Mouse (Mus musculus) megakaryocyte-erythroid progenitor cell, adult 5-6 weeks (primary cell): Measurements from ENCODE around the gene Akap5. TPM values are rescaled to one million over a fixed set of nuclear protein-coding genes. Genes with fewer than 3 reads are reported as not detected.

Source experiments
- ATAC-seq: replicated peaks from 2 replicates; pipeline ENCODE4 v1.8.0; 2016; ENCODE audit warnings: mild to moderate bottlenecking, inconsistent platforms; ENCODE audit not compliant: severe bottlenecking, poor library complexity, low FRiP score, low TSS enrichment
- total RNA-seq, 2 experiments: library from RNA; stranded (forward) in 1 of 2; stranded (reverse) in 1 of 2; fragments of 200-1000, 215-1000 nt in 1 of 2; fragments of >200 nt in 1 of 2; fragmentation: Nextera tagmentation in 1 of 2; gene quantifications; 2 replicates each; pipeline ENCODE4 v1.2.3; 2014 to 2017

Gene Akap5
- total RNA-seq (2014; fragmentation: Nextera tagmentation) (1.2 and 2.6 TPM in 2 replicates), total RNA-seq (2017) (2.1 and 4.8 TPM in 2 replicates)

GRCm38 (mm10) chr12:76324679-76325431, at the start of gene Akap5:
Gene Akap5 (plus strand): TSS chr12:76324891.
- ATAC-seq: peak; percentile 22

- no peak for ATAC-seq
Measured at GRCm38 (mm10) chr12:76278209-76278608, 46.5 kb upstream of the Akap5 start.

DNA sequence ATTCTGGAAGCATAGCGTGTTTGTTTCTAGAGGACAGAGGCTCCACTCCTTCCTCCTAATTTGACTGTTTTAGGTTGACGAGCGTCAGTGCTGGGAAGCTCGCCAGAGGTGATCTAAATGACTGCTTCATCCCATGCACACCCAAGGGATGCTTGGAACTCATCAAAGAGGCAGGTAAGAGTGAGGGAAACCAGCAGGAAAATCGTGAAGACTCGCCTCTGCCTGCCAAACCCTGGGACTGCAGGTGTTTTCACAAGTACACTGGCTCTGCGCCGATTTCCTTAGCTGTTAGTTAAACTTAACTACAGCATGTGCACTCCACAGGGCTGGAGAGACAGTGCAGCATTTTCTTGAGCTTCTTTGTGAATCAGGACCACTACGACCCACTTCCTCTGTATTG, 44.1 kb upstream of the Akap5 start:
- no peak for ATAC-seq

DNA sequence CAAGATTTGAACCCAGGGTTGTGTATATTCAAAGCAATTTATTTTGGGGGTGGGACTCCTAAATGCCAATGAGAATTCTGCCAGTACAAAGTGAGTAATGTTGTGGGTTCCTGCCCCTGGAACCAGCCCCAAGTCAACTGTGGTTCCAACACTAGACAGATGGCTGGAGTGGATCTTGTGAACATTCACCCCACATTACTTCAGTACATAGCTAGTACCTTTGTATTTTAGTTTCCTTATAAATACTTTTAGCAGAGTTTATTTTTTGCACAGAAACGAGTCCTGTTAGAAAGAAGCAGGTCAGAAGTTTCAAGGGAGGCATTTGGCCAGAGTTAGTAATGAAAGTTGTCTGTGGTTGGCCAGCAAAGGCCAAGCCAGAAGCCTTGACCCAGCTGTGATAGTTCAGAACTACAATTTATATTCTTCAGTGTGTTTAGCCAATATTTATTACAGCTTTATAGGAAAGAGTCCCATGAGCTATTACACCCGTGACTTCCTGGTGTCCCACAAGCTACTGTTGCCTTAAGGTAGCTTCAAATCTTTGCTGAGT, 43.5 kb upstream of the Akap5 start:
- ATAC-seq: no peak

DNA sequence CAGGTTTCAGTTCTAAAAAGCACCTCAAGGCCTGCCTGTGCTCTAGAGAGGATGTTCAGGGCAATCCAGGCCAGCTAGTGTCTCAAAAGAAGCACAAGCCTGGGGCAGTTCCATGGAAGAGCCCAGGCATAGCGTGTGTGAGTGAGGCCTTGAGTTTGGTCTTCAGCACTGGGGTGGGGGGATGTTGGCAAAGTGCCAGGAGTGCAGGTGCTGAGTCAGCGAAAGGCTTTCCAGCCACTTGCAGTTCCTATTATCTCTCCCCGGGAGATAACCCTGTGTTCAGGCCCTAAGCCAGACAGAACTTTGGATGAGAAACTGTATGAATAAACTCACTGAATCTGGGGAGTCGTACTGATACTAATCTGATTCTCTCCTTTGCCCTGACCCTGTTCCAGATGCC, 42.6 kb upstream of the Akap5 start:
- peak; percentile 40; the same call in 1 of the 2 replicates for ATAC-seq

- ATAC-seq: no peak
Measured at GRCm38 (mm10) chr12:76282532-76283173, 42.0 kb upstream of the Akap5 start.

DNA sequence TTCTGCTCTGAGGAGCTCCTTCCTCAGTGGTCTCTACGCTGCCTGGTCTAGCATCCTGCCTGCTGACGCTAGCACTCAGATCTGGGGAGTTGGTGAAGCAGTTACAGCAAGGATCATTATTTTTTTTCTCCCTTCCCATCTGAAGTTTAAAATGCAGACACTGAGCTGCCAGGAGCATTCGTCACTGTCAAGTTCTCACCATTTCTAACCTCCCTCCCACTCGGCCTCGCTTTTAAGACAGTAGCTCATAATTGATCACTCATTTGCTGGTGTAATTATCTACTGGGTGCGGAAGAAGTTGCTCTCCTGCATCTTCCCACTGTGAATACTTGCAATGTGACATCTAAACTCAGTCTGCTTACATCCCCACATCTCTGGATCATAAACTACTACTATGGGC, 39.3 kb upstream of the Akap5 start:
- ATAC-seq: no peak

DNA sequence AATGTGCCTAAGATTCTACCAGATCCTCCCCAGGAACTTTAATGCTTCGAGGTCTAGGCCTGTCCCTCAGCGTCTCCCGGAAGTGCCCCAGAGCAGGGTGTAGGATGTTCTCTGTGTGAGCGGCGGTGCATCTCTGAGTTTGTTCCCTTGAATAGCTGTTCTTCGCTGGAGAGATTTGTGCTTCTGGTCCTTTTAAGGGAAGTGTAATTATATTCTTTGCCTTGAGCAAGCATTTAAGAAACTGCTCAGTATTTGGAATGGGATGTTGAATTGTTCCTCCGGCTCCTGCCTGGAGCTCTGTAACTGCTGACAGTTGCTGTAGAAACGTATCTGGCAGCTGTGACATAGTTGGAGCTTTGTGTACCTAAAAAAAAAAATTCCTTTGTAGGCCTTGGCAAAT, 36.7 kb upstream of the Akap5 start:
- no peak for ATAC-seq

GRCm38 (mm10) chr12:76288494-76288893, 36.2 kb upstream of the Akap5 start:
- ATAC-seq: no peak

GRCm38 (mm10) chr12:76289428-76289827, 35.3 kb upstream of the Akap5 start:
- ATAC-seq: no peak

DNA sequence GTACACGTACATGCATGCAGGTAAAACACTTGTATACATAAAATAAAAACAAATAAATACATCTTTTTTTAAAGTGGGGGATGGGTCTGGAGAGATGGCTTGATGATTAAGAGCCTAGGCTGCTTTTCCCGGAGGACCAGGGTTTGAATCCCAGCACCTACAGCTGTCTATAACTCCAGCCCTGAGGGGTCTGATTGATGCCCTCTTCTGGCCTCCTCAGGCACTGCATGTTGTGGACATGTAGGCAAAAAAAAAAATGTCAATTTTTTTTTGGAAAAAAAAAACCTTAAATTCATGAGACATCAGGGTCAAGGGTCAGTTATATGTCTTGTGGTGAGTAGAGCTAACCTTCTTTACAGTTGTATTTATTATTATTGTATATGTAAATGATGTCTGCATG, 34.4 kb upstream of the Akap5 start:
- ATAC-seq: 0 out of 2 replicates have a peak, but pooled peaks have one; percentile 18

DNA sequence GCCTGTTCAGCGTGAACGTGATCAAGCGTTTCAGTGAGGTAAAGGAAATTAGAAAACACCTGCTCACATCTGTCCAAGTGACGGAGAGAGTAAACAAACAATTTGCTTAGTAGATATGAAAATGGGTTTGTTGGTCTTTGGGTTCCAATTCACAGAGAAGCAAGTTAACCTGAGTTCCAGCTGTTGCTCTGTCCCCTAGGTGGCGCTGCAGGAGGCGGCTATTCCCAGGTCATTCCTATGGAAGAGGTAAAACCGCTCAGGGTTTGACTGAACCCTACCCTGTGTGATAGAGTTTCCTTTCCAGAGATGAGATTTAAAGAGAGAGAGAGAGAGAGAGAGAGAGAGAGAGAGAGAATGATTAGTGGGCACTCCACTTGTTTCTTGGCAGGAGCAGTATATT, 31.5 kb upstream of the Akap5 start:
- ATAC-seq: 0 out of 2 replicates have a peak, but pooled peaks have one; percentile 45

DNA sequence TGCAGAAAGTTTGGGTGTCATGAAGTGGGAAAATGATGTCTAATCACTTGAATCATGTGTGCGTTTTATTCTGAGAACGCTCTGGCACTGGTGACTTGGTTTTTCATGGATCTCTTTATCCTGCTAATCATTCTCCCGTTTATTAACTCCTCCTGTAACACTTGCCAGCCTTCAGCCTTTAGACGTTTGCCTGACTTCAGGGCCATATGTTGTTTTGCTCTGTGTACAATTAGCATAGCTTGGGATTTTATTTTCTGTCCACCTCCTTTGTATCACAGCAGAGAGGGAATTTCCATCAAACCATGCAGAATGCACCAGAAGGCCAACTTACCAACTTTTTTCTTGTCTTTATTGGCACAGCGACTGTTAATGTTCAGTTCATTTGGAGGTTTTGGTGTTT, 26.9 kb upstream of the Akap5 start:
- no peak for ATAC-seq

DNA sequence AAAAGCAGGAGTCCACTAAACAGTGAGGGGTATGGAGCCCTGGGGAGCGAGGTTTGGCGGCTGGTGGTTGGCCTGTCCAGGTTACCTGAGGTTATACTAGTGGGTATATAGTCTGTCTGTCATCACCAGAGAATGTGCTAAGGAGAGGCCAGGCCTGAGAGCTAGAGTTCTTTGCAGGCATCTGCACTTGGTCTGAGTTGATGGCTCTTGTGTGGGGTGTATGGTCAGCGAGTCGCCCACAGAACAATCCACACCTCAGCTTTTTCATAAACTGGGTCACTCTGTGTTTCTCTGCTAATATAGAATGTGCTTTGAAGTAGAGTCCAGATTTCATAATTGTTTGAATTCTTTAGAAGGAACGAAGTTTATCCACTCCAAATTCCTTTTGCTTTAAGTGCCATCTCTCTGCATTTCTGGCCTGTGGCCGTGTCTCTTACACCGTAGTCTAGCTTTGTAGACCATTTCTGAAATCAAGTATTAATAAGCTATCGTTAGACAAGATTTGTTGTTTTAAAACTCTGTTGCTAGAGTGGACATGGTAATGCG, 25.3 kb upstream of the Akap5 start:
- ATAC-seq: no peak

- ATAC-seq: no peak
Measured at GRCm38 (mm10) chr12:76300367-76300766, 24.3 kb upstream of the Akap5 start.

DNA sequence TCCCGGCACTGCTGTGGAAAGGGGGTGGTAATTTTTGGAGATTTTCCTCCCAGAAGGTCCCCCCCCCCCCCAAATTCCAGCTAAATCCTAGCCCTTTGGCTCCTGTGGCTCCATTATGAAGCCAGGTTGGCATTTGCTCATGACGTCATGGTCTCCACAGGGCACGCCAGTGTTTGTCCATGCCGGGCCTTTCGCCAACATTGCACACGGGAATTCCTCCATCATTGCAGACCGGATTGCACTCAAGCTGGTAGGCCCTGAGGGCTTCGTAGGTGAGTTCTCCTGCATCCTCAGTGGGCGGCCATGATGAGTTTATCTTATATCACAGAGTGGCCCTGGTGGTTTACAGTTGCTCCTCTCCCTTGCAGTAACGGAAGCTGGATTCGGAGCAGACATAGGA, 21.2 kb upstream of the Akap5 start:
- ATAC-seq: no peak

DNA sequence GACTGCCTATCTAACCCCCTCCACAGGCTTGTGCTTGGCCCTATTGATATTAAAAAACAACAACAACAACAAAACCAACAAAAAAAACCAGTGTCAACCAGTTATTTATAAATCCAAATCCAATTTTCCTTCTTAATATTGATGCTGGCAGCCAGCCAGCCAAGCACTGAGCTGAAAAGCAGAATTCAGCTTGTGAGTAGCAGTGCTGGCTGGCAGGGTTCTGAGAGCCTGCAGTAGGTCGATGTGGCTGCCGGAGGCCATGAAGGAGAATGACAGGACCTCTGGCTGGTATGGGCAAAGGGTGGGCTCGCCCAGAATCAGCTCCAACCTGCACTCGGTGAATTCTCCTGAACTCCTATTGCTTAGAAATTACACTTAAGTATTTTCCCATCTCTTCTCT, 20.5 kb upstream of the Akap5 start:
- no peak for ATAC-seq

GRCm38 (mm10) chr12:76305107-76305506, 19.6 kb upstream of the Akap5 start:
- ATAC-seq: no peak

GRCm38 (mm10) chr12:76306852-76307561, 17.7 kb upstream of the Akap5 start:
- ATAC-seq: no peak

- ATAC-seq: no peak
Measured at GRCm38 (mm10) chr12:76307964-76308363, 16.7 kb upstream of the Akap5 start.
